Mouse (Mus musculus) skeletal muscle tissue, adult 2 months (tissue): Measurements from ENCODE around the gene Sec14l1.

ENCODE experiments used
- DNase-seq: peaks from one replicate; pipeline ENCODE4 v3.0.0-alpha.2; 2012; ENCODE audit warnings: low read depth, low spot score

Sec14l1 gene

GRCm38 (mm10) chr11:117108595-117108994, 6.4 kb upstream of the Sec14l1 start:
- DNase-seq = peak; percentile 85

GRCm38 (mm10) chr11:117109179-117109954, 5.6 kb upstream of the Sec14l1 start:
- DNase-seq = no peak

GRCm38 (mm10) chr11:117111967-117112648, 2.9 kb upstream of the Sec14l1 start:
- no peak for DNase-seq

- DNase-seq = no peak
Measured at GRCm38 (mm10) chr11:117112649-117113051, 2.3 kb upstream of the Sec14l1 start.

GRCm38 (mm10) chr11:117113377-117113776, 1.6 kb upstream of the Sec14l1 start:
- DNase-seq = no peak

- DNase-seq = no peak
Measured at GRCm38 (mm10) chr11:117114231-117114591, 757 bp upstream of the Sec14l1 start.

- peak; percentile 62 for DNase-seq
Measured at GRCm38 (mm10) chr11:117115346-117116219, 615 bp downstream of the Sec14l1 start.

- no peak for DNase-seq
Measured at GRCm38 (mm10) chr11:117116350-117117303, 1.7 kb downstream of the Sec14l1 start.

GRCm38 (mm10) chr11:117117321-117117720, 2.4 kb downstream of the Sec14l1 start:
- no peak for DNase-seq

- DNase-seq = no peak
Measured at GRCm38 (mm10) chr11:117117791-117118190, 2.8 kb downstream of the Sec14l1 start.

- no peak for DNase-seq
Measured at GRCm38 (mm10) chr11:117118248-117118647, 3.3 kb downstream of the Sec14l1 start.

- peak; percentile 68 for DNase-seq
Measured at GRCm38 (mm10) chr11:117118721-117119321, 3.9 kb downstream of the Sec14l1 start.

GRCm38 (mm10) chr11:117119723-117120122, 4.8 kb downstream of the Sec14l1 start:
- DNase-seq = no peak

- no peak for DNase-seq
Measured at GRCm38 (mm10) chr11:117120285-117121163, 5.6 kb downstream of the Sec14l1 start.

- DNase-seq = peak; percentile 74
Measured at GRCm38 (mm10) chr11:117121164-117121535, 6.2 kb downstream of the Sec14l1 start.

GRCm38 (mm10) chr11:117121954-117122353, 7.0 kb downstream of the Sec14l1 start:
- no peak for DNase-seq

GRCm38 (mm10) chr11:117123418-117124085, 8.6 kb downstream of the Sec14l1 start:
- DNase-seq = peak; percentile 68

GRCm38 (mm10) chr11:117124539-117124938, 9.6 kb downstream of the Sec14l1 start:
- no peak for DNase-seq

GRCm38 (mm10) chr11:117127250-117127837, 12.4 kb downstream of the Sec14l1 start:
- DNase-seq = peak; percentile 71
